Mouse (Mus musculus): ENCODE measurements at regions not wholly inside any gene's neighbourhood (a gene's known extent, or its start where the extent isn't known, plus 50 kb on each side); places are given as distances from the start of the nearest gene placed in this dataset.

DNA sequence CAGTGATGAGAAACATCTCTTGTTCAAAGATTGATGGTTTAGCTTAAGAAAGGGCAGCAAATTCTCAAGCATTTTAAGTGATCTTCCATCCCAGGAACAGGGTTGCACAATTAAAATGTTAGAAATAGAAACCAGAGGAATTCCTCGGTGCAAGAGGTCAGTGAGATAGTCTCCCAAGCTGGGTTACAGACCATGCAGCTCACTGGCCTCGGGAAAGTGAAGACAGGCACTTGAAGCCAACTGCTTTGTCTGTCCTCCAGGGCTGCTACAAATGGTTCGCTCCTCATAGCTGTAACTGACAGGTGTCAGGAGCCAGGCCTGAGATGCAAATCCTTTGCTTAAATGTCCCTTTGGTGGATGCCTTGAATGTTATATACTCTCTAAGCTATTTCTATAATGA is 306.2 kb upstream of the Jag1 start:
- Histone ChIP-seq H3K27ac (ENCODE audit: insufficient read depth, low read depth, low read length) (no peak overlapping the region), H3K4me3 (ENCODE audit: insufficient read depth, low read length) (no peak overlapping the region), H3K4me1 (ENCODE audit: control insufficient read depth, insufficient read depth, low read length) (no peaks in the 10 kb centered on the region)
- TF ChIP-seq CTCF (IDR thresholded peaks at IDR 0.05; ENCODE audit: low read depth, low read length): no peak
- no peak for TF ChIP-seq POLR2A (IDR thresholded peaks at IDR 0.05; ENCODE audit: borderline replicate concordance, low read depth, low read length)

DNA sequence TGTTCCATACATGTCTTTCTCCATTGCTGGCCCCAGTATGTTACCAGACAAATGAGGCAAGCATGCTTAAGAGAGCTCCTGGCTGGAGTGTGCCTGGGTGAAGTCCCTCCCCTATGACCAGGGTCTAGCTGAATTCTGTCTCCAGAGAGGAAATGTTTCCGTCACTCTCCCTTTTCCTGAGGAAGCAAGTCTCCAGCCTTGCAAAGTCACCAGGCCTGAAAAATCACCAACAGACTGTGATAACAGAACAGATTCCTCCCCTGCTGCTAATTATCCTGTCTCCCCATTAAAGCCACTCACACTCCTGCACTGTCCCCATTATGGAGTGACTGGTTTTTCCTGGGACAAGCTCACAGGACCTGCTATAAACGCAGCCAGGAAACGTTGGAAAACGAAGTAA is 303.2 kb upstream of the Jag1 start:
- Histone ChIP-seq H3K4me1 (ENCODE audit: control insufficient read depth, insufficient read depth, low read length) (no peaks in the 10 kb centered on the region), H3K4me3 (ENCODE audit: insufficient read depth, low read length) (no peak overlapping the region), H3K27ac (ENCODE audit: insufficient read depth, low read depth, low read length) (no peak overlapping the region)
- TF ChIP-seq CTCF (IDR thresholded peaks at IDR 0.05; ENCODE audit: low read depth, low read length) (no peak), POLR2A (IDR thresholded peaks at IDR 0.05; ENCODE audit: borderline replicate concordance, low read depth, low read length) (no peak)

DNA sequence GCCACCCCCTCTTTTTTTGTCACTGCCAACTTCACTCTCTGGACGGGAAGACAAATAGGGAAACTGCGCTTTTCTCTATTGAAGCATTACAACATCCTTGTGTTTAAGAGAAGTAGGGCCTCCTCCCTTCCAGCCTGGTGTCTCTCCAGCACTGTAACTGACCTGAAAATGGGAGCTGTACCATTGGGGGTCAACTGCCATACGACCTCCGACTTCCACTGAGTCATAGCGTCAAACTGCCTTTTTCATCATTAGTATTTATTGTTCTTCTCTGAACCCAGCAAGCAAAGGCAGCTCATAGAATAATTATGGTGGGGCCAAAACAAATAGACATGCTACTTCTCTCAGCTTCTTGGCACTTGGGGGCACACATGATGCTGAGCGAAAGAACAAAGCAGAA is 301.2 kb upstream of the Jag1 start:
- Histone ChIP-seq H3K4me1 (ENCODE audit: control insufficient read depth, insufficient read depth, low read length) (no peaks in the 10 kb centered on the region), H3K27ac (ENCODE audit: insufficient read depth, low read depth, low read length) (no peak overlapping the region), H3K4me3 (ENCODE audit: insufficient read depth, low read length) (no peak overlapping the region)
- no peak for TF ChIP-seq POLR2A (IDR thresholded peaks at IDR 0.05; ENCODE audit: borderline replicate concordance, low read depth, low read length)

DNA sequence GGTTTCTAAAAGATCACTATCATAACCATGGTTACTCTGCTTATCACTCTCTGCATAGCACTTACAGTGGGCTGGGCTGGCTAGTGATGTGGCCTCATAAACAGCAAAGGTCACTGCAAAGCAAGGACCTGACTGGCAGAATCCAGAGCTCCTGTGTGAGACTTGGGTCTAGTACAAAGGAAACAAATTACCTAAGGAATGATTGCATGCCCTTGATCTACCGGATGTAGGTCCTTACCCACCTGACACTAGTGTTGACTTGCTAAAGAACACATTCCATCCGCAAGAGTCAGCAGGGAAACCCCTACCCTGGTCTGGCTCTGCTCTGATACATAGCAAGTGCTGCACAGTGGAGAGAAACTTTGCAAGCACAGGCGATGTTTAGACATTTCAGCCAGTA is 297.0 kb upstream of the Jag1 start:
- Histone ChIP-seq H3K4me3 (ENCODE audit: insufficient read depth, low read length) (no peak overlapping the region), H3K27ac (ENCODE audit: insufficient read depth, low read depth, low read length) (no peak overlapping the region), H3K4me1 (ENCODE audit: control insufficient read depth, insufficient read depth, low read length) (no peaks in the 10 kb centered on the region)
- TF ChIP-seq CTCF (IDR thresholded peaks at IDR 0.05; ENCODE audit: low read depth, low read length) (no peak), POLR2A (IDR thresholded peaks at IDR 0.05; ENCODE audit: borderline replicate concordance, low read depth, low read length) (no peak)

DNA sequence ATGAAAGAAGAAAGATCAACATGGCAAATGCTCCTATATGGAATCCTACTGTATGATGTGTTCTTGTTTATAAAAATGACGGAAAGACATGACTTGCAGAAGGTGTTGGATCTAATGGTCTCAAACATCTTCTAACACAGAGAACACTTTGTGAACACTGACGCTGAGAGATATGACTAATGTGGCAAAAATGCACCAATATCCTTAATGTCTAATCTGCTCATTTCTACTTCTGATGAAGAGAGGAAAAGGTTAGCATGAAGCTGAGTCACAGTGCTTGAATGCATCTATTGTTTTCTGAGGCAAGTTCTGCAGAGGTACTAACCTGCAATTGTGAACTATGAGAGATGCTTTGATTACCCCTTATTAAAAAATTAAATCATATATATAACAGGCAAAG is 293.2 kb upstream of the Jag1 start:
- TF ChIP-seq CTCF (IDR thresholded peaks at IDR 0.05; ENCODE audit: low read depth, low read length) (no peak), POLR2A (IDR thresholded peaks at IDR 0.05; ENCODE audit: borderline replicate concordance, low read depth, low read length) (no peak)
- no peak overlapping the region for H3K27ac ChIP-seq (ENCODE audit: insufficient read depth, low read depth, low read length)
- H3K4me3 ChIP-seq (ENCODE audit: insufficient read depth, low read length): no peak overlapping the region
- no peaks in the 10 kb centered on the region for H3K4me1 ChIP-seq (ENCODE audit: control insufficient read depth, insufficient read depth, low read length)

DNA sequence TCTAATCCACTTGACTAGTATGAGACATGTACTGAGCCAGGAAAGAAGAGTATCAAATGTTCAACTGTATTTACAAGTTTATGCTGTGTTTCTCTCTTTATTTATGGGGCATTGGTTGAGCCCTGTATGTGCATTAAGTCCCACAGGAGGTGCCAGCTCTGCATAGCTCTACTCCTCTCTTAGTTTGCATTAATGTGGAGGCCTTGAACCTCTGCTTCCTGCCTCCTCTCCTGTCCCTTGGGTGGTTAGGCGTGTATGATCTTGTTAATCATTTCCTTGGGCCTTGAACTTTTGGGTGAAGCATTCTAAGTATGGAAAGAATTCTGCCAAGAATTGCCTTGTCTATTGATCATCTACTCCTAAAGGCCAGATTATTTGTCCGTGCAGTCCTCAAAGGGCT is 291.9 kb upstream of the Jag1 start:
- Histone ChIP-seq H3K4me3 (ENCODE audit: insufficient read depth, low read length) (no peak overlapping the region), H3K27ac (ENCODE audit: insufficient read depth, low read depth, low read length) (no peak overlapping the region), H3K4me1 (ENCODE audit: control insufficient read depth, insufficient read depth, low read length) (no peaks in the 10 kb centered on the region)
- TF ChIP-seq CTCF (IDR thresholded peaks at IDR 0.05; ENCODE audit: low read depth, low read length): no peak
- TF ChIP-seq POLR2A (IDR thresholded peaks at IDR 0.05; ENCODE audit: borderline replicate concordance, low read depth, low read length): no peak

DNA sequence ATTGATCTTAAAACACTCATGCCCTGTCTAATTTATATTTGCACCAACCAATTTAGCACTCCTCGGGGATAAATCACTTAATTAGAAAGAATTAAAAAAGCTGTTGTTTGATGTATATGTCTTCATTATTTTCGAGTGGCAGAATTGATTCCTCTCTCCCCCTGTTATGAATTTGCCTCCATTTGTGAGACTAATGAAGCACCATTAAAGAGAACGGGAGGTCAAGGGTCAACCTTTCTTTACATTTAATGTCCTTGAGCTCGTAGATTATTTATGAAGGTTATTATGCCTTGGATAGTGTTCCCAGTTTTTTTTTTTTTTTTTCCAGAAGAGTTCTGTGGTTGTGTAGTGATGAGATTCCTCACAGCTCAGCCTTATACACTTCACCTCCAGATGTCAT is 277.0 kb upstream of the Jag1 start:
- H3K4me3 ChIP-seq (ENCODE audit: insufficient read depth, low read length): no peak overlapping the region
- TF ChIP-seq CTCF (IDR thresholded peaks at IDR 0.05; ENCODE audit: low read depth, low read length): no peak
- no peak for TF ChIP-seq POLR2A (IDR thresholded peaks at IDR 0.05; ENCODE audit: borderline replicate concordance, low read depth, low read length)
- H3K27ac ChIP-seq (ENCODE audit: insufficient read depth, low read depth, low read length): no peak overlapping the region
- H3K4me1 ChIP-seq (ENCODE audit: control insufficient read depth, insufficient read depth, low read length): no peaks in the 10 kb centered on the region

DNA sequence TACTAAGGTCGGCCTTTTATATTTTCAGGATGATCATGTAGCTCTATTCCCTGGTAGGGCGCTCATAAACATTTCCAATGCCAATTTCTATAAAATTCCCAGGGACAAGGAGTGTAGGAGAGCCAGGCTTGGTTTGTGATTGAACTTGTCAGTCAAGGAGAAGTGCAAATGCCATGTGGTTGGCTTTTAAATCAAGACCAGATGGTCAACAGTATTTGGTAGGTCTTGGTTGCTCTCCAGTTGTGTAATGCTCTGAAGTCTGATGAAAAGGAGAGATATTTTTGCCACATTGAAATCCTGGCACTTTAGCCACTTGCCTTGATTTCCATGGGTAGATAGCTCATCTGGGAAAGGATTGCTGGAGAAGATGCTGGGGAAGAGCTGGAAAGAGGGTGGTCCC is 263.4 kb upstream of the Jag1 start:
- Histone ChIP-seq H3K4me3 (ENCODE audit: insufficient read depth, low read length) (no peak overlapping the region), H3K27ac (ENCODE audit: insufficient read depth, low read depth, low read length) (no peak overlapping the region), H3K4me1 (ENCODE audit: control insufficient read depth, insufficient read depth, low read length) (no peaks in the 10 kb centered on the region)
- TF ChIP-seq POLR2A (IDR thresholded peaks at IDR 0.05; ENCODE audit: borderline replicate concordance, low read depth, low read length) (no peak), CTCF (IDR thresholded peaks at IDR 0.05; ENCODE audit: low read depth, low read length) (no peak)

DNA sequence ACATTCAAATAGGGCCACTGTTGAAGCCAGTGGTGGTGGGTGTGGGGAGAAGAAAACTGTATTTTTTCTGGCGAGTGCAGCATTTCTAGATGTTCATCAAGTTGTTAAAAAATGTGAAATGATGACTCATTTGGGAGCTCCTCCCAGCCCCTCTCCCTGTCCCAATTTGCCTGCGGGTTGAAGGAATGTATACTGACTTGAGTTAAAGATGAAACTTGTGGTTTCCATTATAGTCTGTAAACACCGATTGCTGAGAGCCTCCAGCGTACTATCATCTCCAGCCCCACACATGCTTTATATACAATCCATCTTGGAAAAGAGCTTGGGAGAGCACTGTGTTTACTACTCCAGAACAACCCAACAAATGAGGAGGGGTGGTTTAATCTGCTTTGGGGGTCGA is 258.9 kb upstream of the Jag1 start:
- H3K4me3 ChIP-seq (ENCODE audit: insufficient read depth, low read length): no peak overlapping the region
- no peak for TF ChIP-seq CTCF (IDR thresholded peaks at IDR 0.05; ENCODE audit: low read depth, low read length)
- no peak for TF ChIP-seq POLR2A (IDR thresholded peaks at IDR 0.05; ENCODE audit: borderline replicate concordance, low read depth, low read length)
- no peaks in the 10 kb centered on the region for H3K4me1 ChIP-seq (ENCODE audit: control insufficient read depth, insufficient read depth, low read length)
- H3K27ac ChIP-seq (ENCODE audit: insufficient read depth, low read depth, low read length): no peak overlapping the region

DNA sequence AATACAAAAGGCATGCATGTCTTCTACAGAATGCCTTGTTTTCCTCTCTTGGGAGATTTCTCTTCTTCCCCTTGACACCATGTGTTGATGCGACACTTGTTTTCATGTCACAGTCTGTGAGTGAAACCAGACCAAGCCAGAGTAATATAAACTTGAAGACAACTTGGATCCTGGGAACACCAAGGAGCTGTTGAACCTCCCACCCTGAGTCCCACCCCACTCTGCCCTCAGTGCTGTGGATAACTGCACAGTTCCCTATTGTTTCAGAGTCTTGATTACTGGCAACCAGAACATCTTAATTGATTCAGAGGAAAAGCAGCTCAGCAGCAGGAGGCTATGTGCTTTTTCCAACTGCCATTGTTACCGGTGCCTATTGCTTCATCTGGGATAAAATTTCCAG is 254.6 kb upstream of the Jag1 start:
- TF ChIP-seq POLR2A (IDR thresholded peaks at IDR 0.05; ENCODE audit: borderline replicate concordance, low read depth, low read length) (no peak), CTCF (IDR thresholded peaks at IDR 0.05; ENCODE audit: low read depth, low read length) (no peak)
- no peak overlapping the region for H3K4me3 ChIP-seq (ENCODE audit: insufficient read depth, low read length)
- no peaks in the 10 kb centered on the region for H3K4me1 ChIP-seq (ENCODE audit: control insufficient read depth, insufficient read depth, low read length)
- H3K27ac ChIP-seq (ENCODE audit: insufficient read depth, low read depth, low read length): no peak overlapping the region

DNA sequence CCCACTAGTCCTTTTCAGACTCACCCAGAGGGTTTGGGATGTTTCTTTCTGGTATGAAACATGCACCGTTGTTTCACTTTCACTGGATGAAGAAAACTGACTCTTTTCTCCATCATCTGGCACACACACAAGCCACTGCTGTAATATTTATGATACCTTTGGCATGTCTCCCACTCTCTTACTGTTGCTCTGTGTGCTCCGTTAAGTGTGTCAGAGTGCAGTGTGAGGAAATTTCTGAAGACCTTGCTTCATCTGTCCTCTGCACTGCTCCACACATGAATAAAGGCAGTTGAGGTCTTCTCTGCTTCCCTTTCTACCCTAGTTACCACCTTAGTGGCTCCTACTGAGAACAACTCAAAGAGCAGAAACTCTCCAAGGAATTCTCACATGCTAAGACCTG is 246.6 kb upstream of the Jag1 start:
- H3K4me1 ChIP-seq (ENCODE audit: control insufficient read depth, insufficient read depth, low read length): no peaks in the 10 kb centered on the region
- H3K27ac ChIP-seq (ENCODE audit: insufficient read depth, low read depth, low read length): no peak overlapping the region
- no peak overlapping the region for H3K4me3 ChIP-seq (ENCODE audit: insufficient read depth, low read length)
- TF ChIP-seq CTCF (IDR thresholded peaks at IDR 0.05; ENCODE audit: low read depth, low read length) (no peak), POLR2A (IDR thresholded peaks at IDR 0.05; ENCODE audit: borderline replicate concordance, low read depth, low read length) (no peak)
